Mouse (Mus musculus): ENCODE results near the gene Cfap46. TPM values are rescaled to one million over a fixed set of nuclear protein-coding genes. Genes with fewer than 3 reads are reported as not detected.
A peak's percentile ranks its signal among the peaks of the same experiment; 100 is the strongest.

The Cfap46 gene
- polyA plus RNA-seq, 1 experiment from 2014 or later = 0.20 TPM

DNA sequence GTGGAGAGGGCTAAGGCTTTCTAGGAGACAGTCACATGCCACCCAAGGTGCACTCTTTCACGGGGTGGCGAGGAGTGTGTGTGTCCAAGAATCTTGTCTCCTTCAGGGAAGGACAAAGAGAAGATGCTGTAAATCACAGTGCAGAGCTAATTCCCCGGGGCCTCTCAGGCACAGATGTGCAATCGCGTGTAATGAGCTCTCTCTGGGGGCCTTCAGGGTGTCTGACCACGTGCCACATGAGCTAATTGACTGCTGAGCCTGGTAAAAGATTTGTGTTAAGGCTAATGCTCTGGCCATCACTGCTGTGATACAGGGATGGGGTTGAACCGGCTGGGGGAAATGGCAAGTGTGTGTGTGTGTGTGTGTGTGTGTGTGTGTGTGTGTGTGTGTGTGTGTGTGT is 95.7 kb downstream of the Cfap46 start:
- 49% methylated on average over 7 of the region's 7 CpGs for WGBS
- Histone ChIP-seq H3K27me3 (peaks cover 60% of the 10 kb centered on the region), H3K36me3 (no peaks in the 10 kb centered on the region), H3K27ac (no peak overlapping the region), H3K9ac (no peak overlapping the region), H3K4me3 (no peak overlapping the region), H3K9me3 (replicated peaks) (no peaks in the 10 kb centered on the region), H3K4me2 (no peak overlapping the region), H3K4me1 (replicated peaks) (peaks cover 20% of the 10 kb centered on the region)
- ATAC-seq (replicated peaks; ENCODE audit: insufficient number of reproducible peaks, insufficient read depth, low FRiP score, low read depth) = no peak

DNA sequence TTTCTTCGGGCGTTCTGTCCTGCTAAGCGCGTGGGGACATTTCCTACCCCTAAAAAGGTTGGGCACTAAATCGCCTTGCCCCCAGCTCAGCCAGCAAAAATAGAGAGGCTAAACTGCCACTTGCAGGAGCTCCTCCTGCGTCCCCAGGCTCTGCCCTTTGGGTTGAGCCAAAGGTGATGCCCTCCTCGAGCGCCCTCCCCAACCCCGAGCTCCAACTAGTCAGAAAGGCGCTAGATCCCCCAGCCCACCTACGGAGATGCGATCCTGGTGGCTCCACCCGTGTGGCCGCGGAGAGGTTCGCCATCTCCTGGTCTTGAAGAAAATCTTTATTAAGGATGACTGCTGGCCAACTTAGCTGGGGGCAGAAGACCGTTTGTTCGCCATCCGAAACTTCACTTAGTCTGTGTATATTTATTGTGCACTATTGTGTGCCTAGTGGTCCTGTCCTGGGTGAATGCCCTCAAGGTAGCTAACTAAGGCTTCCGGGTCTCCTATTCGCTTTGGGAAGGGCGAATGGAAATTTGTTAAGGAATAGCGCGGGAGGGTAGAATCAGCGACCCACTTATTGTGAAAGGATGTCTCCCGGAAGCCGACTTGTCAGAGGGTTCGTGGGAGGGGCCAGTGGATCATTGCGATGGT is 98.3 kb downstream of the Cfap46 start:
- Histone ChIP-seq H3K27ac (no peak overlapping the region), H3K4me2 (peak overlapping the region; percentile 46; the same call in 1 of the 2 replicates), H3K4me3 (0 out of 2 replicates have a peak overlapping the region, but pooled peaks have one; percentile 29), H3K27me3 (peaks cover 86% of the 10 kb centered on the region), H3K36me3 (no peaks in the 10 kb centered on the region), H3K4me1 (replicated peaks) (peaks cover 41% of the 10 kb centered on the region), H3K9ac (no peak overlapping the region), H3K9me3 (replicated peaks) (no peaks in the 10 kb centered on the region)
- 3% methylated on average over 29 of the region's 29 CpGs for WGBS
- ATAC-seq (replicated peaks; ENCODE audit: insufficient number of reproducible peaks, insufficient read depth, low FRiP score, low read depth) = no peak

DNA sequence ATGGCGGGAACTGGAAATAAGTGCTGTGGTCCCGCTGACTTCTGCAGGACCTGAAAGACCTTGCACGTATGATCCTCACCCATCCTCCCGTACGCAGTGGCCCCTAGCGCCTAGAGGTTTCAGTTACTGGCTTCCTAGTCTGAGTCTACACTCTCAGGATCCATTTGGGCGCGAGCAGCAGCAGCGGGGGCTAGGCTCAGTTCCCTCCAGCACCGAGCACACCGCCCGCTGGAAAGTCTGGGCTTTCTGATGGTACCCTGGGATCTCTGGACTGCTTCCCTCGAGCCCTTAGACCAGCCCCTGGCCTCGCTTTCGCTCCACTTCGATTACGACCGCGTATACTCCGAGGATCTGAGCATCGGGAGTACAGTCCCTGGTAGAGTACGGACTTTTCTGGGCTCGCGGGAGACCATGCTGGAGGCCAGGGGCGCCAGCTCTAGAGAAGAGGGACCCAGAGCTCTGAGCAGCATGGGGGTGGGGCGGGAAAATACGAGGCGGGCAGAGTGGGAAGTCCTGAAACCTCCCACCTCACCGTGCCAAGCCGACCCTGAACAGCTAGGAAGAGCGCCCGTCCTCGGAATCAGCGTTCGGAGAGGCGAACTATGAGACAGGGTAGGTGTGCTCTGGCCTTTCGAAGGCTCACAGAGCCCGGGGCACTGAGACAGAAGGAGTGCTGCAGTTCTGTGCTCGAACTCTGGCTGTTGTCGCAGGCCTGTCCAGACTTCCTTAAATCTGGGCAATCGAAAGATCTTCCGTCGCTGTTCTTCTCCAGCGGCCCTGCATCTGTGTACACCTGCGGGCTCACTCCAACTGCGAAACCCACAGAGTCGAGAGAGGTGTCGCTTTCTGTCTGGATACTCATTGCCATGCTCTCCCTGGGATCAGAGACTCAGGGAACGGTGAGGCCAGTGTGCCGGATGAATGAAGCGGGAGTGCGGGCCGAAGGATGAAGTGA is 99.1 kb downstream of the Cfap46 start:
- peak overlapping the region; percentile 29 for H3K4me3 ChIP-seq
- peaks cover 41% of the 10 kb centered on the region for H3K4me1 ChIP-seq (replicated peaks)
- H3K27ac ChIP-seq = no peak overlapping the region
- peaks cover 3% of the 10 kb centered on the region; the same call in 1 of the 2 replicates for H3K36me3 ChIP-seq
- ATAC-seq (replicated peaks; ENCODE audit: insufficient number of reproducible peaks, insufficient read depth, low FRiP score, low read depth) = no peak
- peak overlapping the region; percentile 46 for H3K4me2 ChIP-seq
- whole genome bisulfite sequencing = 3% methylated on average over 53 of the region's 53 CpGs
- H3K9me3 ChIP-seq (replicated peaks) = no peaks in the 10 kb centered on the region
- no peak overlapping the region for H3K9ac ChIP-seq
- peaks cover 90% of the 10 kb centered on the region for H3K27me3 ChIP-seq

DNA sequence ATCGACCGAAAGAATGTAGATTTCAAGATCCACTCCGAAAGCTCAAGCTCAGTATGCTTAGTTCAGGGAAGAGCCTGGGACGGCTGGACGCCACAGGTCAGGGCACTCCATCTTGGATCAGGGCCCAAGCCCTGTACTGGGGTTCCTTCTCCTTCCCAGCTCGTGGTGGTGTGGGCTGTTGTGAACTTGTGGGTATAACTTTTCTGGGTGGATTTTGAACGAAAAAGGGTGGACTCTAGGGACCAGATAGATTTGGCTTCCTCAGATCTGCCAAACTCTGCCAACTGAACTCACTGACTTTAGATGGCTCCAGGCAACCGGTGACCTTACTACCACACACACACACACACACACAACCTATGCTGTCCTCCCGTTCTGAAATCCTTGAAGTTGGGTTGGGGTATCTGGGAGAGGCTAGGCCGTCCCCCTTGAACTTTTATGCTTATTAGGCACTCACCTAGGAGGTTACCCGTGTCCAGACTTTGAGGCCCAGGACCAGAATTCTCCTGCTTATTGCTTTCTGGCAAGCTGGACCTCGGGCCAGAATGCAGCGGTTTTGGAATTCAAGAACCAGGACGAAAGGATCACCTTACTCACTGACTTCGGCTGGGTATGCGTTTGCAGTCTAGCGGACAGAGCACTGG is 100.4 kb downstream of the Cfap46 start:
- Histone ChIP-seq H3K4me1 (replicated peaks) (peaks cover 41% of the 10 kb centered on the region), H3K9me3 (replicated peaks) (no peaks in the 10 kb centered on the region), H3K9ac (no peak overlapping the region), H3K4me3 (peak overlapping the region; percentile 51), H3K27ac (no peak overlapping the region), H3K36me3 (peaks cover 16% of the 10 kb centered on the region), H3K4me2 (peak overlapping the region; percentile 75; the same call in 1 of the 2 replicates), H3K27me3 (peaks cover 99% of the 10 kb centered on the region)
- no peak for ATAC-seq (replicated peaks; ENCODE audit: insufficient number of reproducible peaks, insufficient read depth, low FRiP score, low read depth)
- WGBS = 19% methylated on average over 17 of the region's 17 CpGs

DNA sequence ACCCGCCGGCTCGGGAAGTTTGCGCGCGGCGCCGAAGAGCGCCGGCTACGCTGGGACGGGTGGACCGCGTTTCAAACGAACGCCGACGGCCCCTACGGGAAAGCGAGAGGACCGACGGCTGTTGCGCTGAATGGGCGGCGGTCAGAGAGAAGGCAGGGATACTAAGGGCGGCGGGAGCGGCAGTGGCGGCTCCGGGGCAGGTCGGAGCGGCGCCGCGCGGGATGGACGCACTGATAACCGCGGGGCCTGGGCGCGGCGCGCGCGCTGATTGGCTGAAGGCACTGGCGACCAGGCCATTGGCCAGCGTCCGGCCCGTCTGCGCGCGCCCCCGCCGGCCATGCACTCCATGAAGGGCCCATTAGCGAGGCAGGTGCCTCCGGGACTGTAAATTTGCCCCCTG is 101.0 kb downstream of the Cfap46 start, which contains the start of gene Nkx6-2:
Gene Nkx6-2 (minus strand): TSS at position 203 of the 400 bp plus-strand sequence.
- no peak within 1 kb of the TSS for H3K27ac ChIP-seq
- ATAC-seq (replicated peaks; ENCODE audit: insufficient number of reproducible peaks, insufficient read depth, low FRiP score, low read depth) = no peak
- H3K9me3 ChIP-seq (replicated peaks) = no peaks in the 10 kb centered on the region
- WGBS = under 1% methylated on average over 56 of the region's 56 CpGs
- peak within 1 kb of the TSS; percentile 51 for H3K4me3 ChIP-seq
- peak within 1 kb of the TSS; percentile 27; the same call in 1 of the 2 replicates for H3K9ac ChIP-seq
- H3K4me2 ChIP-seq = peak within 1 kb of the TSS; percentile 75
- peaks cover 41% of the 10 kb centered on the region for H3K4me1 ChIP-seq (replicated peaks)
- peaks cover 98% of the 10 kb centered on the region for H3K27me3 ChIP-seq
- peaks cover 21% of the 10 kb centered on the region for H3K36me3 ChIP-seq

DNA sequence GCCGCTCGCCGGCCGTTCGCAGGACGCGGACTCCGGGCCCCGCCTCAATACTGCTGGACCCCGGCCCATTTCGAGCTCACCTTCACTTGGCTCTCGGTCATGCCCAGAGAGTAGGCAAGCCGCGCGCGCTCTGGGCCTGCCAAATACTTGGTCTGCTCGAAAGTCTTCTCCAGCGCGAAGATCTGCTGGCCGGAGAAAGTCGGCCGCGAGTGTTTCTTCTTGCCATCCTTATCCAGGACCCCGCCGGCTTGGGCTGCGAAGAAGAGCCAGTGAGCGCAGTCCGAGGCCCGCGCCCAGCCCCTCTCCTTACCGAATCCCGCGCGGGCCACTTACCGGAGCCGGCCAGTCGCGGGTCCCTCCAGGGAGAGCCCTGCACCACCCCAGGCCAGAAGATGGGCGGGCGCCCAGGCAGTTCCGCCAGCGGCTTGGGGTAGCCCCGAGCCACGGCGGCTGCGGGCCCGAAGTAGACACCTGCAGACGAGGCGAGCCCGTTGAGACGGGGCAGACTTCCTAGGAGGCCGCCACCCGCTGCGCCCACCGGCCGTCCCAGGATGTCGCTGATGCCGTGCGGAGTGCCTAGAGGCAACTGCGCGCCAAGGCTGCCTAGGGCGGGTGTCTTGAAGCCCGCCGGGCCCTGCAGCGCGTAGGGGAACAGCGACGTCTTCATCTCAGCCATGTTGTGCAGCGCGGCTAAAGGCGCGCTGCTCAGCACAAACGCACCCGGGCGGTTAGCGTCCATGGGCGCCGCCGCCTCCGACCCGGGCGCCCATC is 101.6 kb downstream of the Cfap46 start:
- Histone ChIP-seq H3K27me3 (peaks cover 92% of the 10 kb centered on the region), H3K9me3 (replicated peaks) (no peaks in the 10 kb centered on the region), H3K36me3 (peaks cover 27% of the 10 kb centered on the region), H3K4me2 (peak overlapping the region; percentile 75), H3K4me3 (peak overlapping the region; percentile 51), H3K9ac (peak overlapping the region; percentile 27; the same call in 1 of the 2 replicates), H3K4me1 (replicated peaks) (peaks cover 41% of the 10 kb centered on the region), H3K27ac (no peak overlapping the region)
- WGBS = under 1% methylated on average over 82 of the region's 82 CpGs
- peak; percentile 27; the same call in 1 of the 2 replicates for ATAC-seq (replicated peaks; ENCODE audit: insufficient number of reproducible peaks, insufficient read depth, low FRiP score, low read depth)

DNA sequence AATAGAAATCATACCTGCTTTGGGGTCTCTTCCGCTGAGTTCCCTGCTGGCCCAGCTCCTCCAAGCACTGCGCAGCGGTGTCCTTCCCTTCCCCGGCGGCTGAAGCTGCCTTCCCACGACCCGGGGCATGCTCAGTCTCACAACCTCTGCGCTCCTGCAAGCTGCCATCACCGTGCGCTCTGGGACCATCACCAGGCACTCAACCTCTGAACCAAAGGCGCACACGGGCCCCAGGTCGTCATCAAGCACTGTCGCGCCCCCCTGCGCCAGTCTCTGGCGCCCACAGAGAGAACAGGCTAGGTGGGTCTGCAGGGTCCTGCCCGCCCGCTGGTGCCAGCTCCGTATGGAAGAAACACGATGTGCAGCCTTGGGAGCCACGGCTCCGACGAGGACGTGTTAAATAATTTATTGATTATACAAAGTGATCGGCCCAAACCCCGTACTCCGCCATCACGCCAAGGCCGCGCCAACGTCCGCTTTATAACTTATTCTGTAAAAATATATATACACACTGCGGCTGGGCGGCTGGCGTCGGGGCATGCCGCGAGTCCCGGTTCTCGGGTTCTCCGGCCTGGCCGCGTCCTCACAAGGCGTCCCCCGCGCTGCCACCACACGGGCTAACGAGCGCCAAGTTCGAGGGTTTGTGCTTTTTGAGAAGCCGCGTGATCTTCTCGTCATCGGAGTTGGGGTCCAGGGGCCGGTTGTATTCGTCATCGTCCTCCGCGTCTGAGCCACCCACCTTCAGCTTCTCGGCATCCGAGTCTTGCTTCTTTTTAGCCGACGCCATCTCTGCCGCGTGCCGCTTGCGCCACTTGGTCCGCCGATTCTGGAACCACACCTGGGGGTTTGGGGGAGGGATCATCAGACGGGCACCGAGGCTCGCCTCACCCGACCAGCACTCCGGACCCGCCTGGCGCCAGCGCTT is 102.5 kb downstream of the Cfap46 start:
- Histone ChIP-seq H3K4me1 (replicated peaks) (peaks cover 41% of the 10 kb centered on the region), H3K4me2 (peak overlapping the region; percentile 75), H3K27me3 (peaks cover 83% of the 10 kb centered on the region), H3K4me3 (peak overlapping the region; percentile 51), H3K9ac (no peak overlapping the region), H3K27ac (no peak overlapping the region), H3K9me3 (replicated peaks) (no peaks in the 10 kb centered on the region), H3K36me3 (peaks cover 33% of the 10 kb centered on the region)
- WGBS = 4% methylated on average over 78 of the region's 78 CpGs
- no peak for ATAC-seq (replicated peaks; ENCODE audit: insufficient number of reproducible peaks, insufficient read depth, low FRiP score, low read depth)

DNA sequence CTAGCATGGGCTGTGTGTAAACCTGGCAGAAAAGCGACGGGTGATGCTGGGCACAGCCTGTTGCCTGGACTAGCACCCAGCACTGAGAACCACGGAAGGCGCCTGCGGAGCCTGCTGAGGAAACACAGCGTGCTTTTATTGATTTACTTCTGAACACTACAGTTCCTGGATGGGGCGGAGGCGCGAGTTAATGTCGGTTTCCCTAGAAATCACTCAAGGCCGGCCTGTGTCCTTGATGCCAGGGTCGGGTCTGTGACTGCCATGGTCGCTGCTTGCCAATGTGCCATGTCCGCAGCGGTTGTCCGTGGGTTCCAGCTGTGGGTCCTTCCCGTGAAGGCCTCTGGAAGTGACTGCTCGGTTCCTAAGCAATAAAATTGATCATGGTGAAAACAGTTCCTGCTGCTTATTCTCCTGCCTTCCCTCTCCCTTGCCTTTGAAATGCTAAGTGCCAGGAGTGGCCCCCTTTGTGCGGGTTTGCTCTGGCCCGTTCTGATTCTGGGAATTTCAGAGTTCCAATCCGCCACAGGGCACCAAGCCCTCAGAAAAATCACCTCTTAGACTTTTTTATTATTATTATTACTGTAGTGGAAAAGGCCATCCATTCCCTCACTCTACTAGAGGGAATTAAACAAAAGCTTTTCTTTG is 104.2 kb downstream of the Cfap46 start:
- no peak overlapping the region for H3K27ac ChIP-seq
- H3K27me3 ChIP-seq = peaks cover 66% of the 10 kb centered on the region
- no peak overlapping the region for H3K9ac ChIP-seq
- peaks cover 32% of the 10 kb centered on the region for H3K4me1 ChIP-seq (replicated peaks)
- 88% methylated on average over 21 of the region's 21 CpGs for WGBS
- no peaks in the 10 kb centered on the region for H3K9me3 ChIP-seq (replicated peaks)
- ATAC-seq (replicated peaks; ENCODE audit: insufficient number of reproducible peaks, insufficient read depth, low FRiP score, low read depth) = no peak
- H3K36me3 ChIP-seq = peaks cover 44% of the 10 kb centered on the region
- H3K4me2 ChIP-seq = no peak overlapping the region
- no peak overlapping the region for H3K4me3 ChIP-seq

DNA sequence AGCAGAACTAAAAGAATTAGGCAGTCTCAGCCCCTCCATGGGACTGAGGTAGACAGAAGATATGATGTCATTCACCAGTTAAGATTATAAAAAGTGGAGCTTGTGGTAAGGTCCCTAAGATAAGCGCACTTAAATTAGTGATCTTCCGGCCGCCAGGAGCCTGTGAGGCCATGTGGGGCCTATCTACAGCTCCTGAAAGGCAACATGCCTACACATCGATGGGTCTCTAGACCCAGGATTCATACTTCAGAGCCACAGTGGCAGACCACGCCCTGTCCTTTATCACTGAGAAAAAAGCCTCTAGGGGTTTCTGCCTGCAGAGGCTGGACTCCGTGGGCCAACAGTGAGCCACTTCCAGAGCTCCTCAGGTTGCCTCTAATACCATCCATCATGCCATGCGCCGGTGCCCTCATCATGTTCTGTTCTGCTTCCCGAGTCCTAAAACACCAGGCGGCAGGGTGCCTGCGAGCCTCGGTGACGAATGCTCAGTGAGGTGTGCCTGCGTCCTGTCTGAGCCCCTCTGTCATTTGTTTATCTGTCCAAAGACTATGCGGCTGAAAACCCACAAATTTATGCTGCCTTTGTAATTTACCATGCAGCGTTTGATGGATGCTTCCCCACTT is 107.4 kb downstream of the Cfap46 start:
- Histone ChIP-seq H3K27ac (no peak overlapping the region), H3K4me1 (replicated peaks) (peaks cover 5% of the 10 kb centered on the region), H3K27me3 (peaks cover 34% of the 10 kb centered on the region), H3K36me3 (peaks cover 44% of the 10 kb centered on the region), H3K9ac (no peak overlapping the region), H3K9me3 (replicated peaks) (no peaks in the 10 kb centered on the region), H3K4me2 (no peak overlapping the region), H3K4me3 (no peak overlapping the region)
- WGBS = 76% methylated on average over 16 of the region's 16 CpGs
- no peak for ATAC-seq (replicated peaks; ENCODE audit: insufficient number of reproducible peaks, insufficient read depth, low FRiP score, low read depth)

Data from heart, embryonic 15.5 days (tissue).